Mouse (Mus musculus) CH12.LX (cell line): Measurements from ENCODE around the gene Snrnp200. TPM values are rescaled to one million over a fixed set of nuclear protein-coding genes. Genes with fewer than 3 reads are reported as not detected.
A peak's percentile ranks its signal among the peaks of the same experiment; 100 is the strongest.

ENCODE experiments used
- DNase-seq: peaks from one replicate; pipeline ENCODE4 v3.0.0-alpha.2; 2013; ENCODE audit errors: extremely low read depth
- H3K27ac ChIP-seq: 2 replicates; pipeline ENCODE4 v1.5.1; 2012; ENCODE audit warnings: low read depth, mild to moderate bottlenecking, control low read depth, moderate library complexity; ENCODE audit not compliant: insufficient read depth
- H3K27me3 ChIP-seq: replicated peaks from 2 replicates; pipeline ENCODE3; 2012; ENCODE audit warnings: inconsistent platforms
- H3K36me3 ChIP-seq, 2 experiments: replicated peaks in 1 of 2; 2 replicates each; pipeline versions ENCODE3 to v1.6.1; 2012; ENCODE audit warnings: inconsistent platforms in 1 of 2, low read length in 1 of 2, mild to moderate bottlenecking in 1 of 2, mixed read lengths in 1 of 2, moderate library complexity in 1 of 2; ENCODE audit not compliant: control insufficient read depth in 1 of 2, insufficient read depth in 1 of 2
- H3K4me1 ChIP-seq, 2 experiments: 2 replicates each; pipeline ENCODE4 v1.6.1; 2012; ENCODE audit warnings: inconsistent platforms in 1 of 2, moderate library complexity in 1 of 2; ENCODE audit not compliant: insufficient read depth in 2 of 2, control insufficient read depth in 1 of 2
- H3K4me2 ChIP-seq: 2 replicates; pipeline ENCODE4 v1.6.1; 2012; ENCODE audit warnings: low read depth, mild to moderate bottlenecking, control low read depth; ENCODE audit not compliant: poor library complexity, insufficient read depth, severe bottlenecking
- H3K4me3 ChIP-seq, 3 experiments: fragments of 150-350 bp in 1 of 3; sonication (generic) in 1 of 3; replicated peaks in 1 of 3; 2 replicates each; pipeline versions ENCODE3 to v1.5.1; 2011 to 2012; ENCODE audit warnings: low read depth in 2 of 3, low read length in 2 of 3, mild to moderate bottlenecking in 2 of 3, moderate library complexity in 2 of 3, control low read depth in 1 of 3, improper control_type of control experiment in 1 of 3, inconsistent platforms in 1 of 3, mixed read lengths in 1 of 3; ENCODE audit not compliant: poor library complexity in 1 of 3
- H3K79me2 ChIP-seq: replicated peaks from 2 replicates; pipeline ENCODE4 v1.6.1; 2012; ENCODE audit warnings: mild to moderate bottlenecking, moderate library complexity; ENCODE audit not compliant: control insufficient read depth, poor library complexity, insufficient read depth, severe bottlenecking; ENCODE audit errors: extremely low read depth
- H3K9ac ChIP-seq: 2 replicates; pipeline ENCODE4 v1.6.1; 2012; ENCODE audit warnings: low read depth, mild to moderate bottlenecking, control low read depth, moderate library complexity; ENCODE audit not compliant: insufficient read depth
- H3K9me3 ChIP-seq: replicated peaks from 2 replicates; pipeline ENCODE3; 2012; ENCODE audit warnings: low read length, inconsistent platforms, mixed read lengths
- BHLHE40 ChIP-seq: IDR thresholded peaks from 2 replicates; pipeline ENCODE4 v1.6.1; 2011; ENCODE audit warnings: mild to moderate bottlenecking, low read depth, low read length, improper control_type of control experiment
- CHD2 ChIP-seq: IDR thresholded peaks from 2 replicates; pipeline ENCODE4 v1.6.1; 2011; ENCODE audit warnings: low read length, improper control_type of control experiment
- E2F4 ChIP-seq: IDR thresholded peaks from 2 replicates; pipeline ENCODE4 v1.6.1; 2011; ENCODE audit warnings: low read depth, low read length, improper control_type of control experiment; ENCODE audit not compliant: insufficient replicate concordance
- HCFC1 ChIP-seq: IDR thresholded peaks from 2 replicates; pipeline ENCODE4 v1.6.1; 2012; ENCODE audit warnings: low read depth, mild to moderate bottlenecking, inconsistent platforms, low read length, improper control_type of control experiment
- KAT2A ChIP-seq: IDR thresholded peaks from 2 replicates; pipeline ENCODE4 v1.6.1; 2012; ENCODE audit warnings: low read length, improper control_type of control experiment, inconsistent platforms; ENCODE audit not compliant: insufficient replicate concordance
- MEF2A ChIP-seq: IDR thresholded peaks from 2 replicates; pipeline ENCODE4 v1.6.1; 2014; ENCODE audit warnings: low read depth, mild to moderate bottlenecking, inconsistent platforms, low read length, improper control_type of control experiment, borderline replicate concordance
- NRF1 ChIP-seq: IDR thresholded peaks from 2 replicates; pipeline ENCODE4 v1.6.1; 2014; ENCODE audit warnings: low read depth, mild to moderate bottlenecking, inconsistent platforms, low read length, improper control_type of control experiment, moderate library complexity
- PAX5 ChIP-seq: IDR thresholded peaks from 2 replicates; pipeline ENCODE4 v1.6.1; 2012; ENCODE audit warnings: low read length, inconsistent platforms, mixed read lengths
- RAD21 ChIP-seq: IDR thresholded peaks from 2 replicates; pipeline ENCODE4 v1.6.1; 2011; ENCODE audit warnings: low read depth, mild to moderate bottlenecking, low read length, improper control_type of control experiment, moderate library complexity
- SMC3 ChIP-seq: IDR thresholded peaks from 2 replicates; pipeline ENCODE4 v1.6.1; 2011; ENCODE audit warnings: low read depth, low read length, improper control_type of control experiment
- TBP ChIP-seq: conservative IDR thresholded peaks from 2 replicates; pipeline ENCODE4 v1.6.1; 2011; ENCODE audit warnings: low read depth, low read length, improper control_type of control experiment
- TCF12 ChIP-seq: IDR thresholded peaks from 2 replicates; pipeline ENCODE4 v1.6.1; 2014; ENCODE audit warnings: low read depth, mild to moderate bottlenecking, inconsistent platforms, low read length, improper control_type of control experiment
- USF1 ChIP-seq: IDR thresholded peaks from 2 replicates; pipeline ENCODE4 v1.6.1; 2014; ENCODE audit warnings: low read depth, mild to moderate bottlenecking, inconsistent platforms, low read length, improper control_type of control experiment
- USF2 ChIP-seq: conservative IDR thresholded peaks from 2 replicates; pipeline ENCODE4 v1.6.1; 2011; ENCODE audit warnings: low read depth, low read length, improper control_type of control experiment
- ZC3H11A ChIP-seq: IDR thresholded peaks from 2 replicates; pipeline ENCODE4 v1.6.1; 2012; ENCODE audit warnings: low read depth, mild to moderate bottlenecking, inconsistent platforms, low read length, improper control_type of control experiment
- ZMIZ1 ChIP-seq: IDR thresholded peaks from 2 replicates; pipeline ENCODE4 v1.6.1; 2012; ENCODE audit warnings: low read depth, mild to moderate bottlenecking, inconsistent platforms, low read length, improper control_type of control experiment
- ZNF384 ChIP-seq: IDR thresholded peaks from 2 replicates; pipeline ENCODE4 v1.6.1; 2012; ENCODE audit warnings: low read depth, low read length, improper control_type of control experiment, inconsistent platforms
- dilution Hi-C: fragments of 300-500 bp; cut with MboI; formaldehyde crosslinking; loops from 2 replicates; pipeline ENCODE4 v1.14.3; 2020; ENCODE audit warnings: low sequenced_read_pairs; ENCODE audit not compliant: extremely low pct_unique_long_range_greater_than_20kb, extremely low pct_ligation_motif_present
- in situ Hi-C: fragments of 300-500 bp; cut with MboI; formaldehyde crosslinking; loops from 3 replicates; pipeline ENCODE4 v1.14.3; 2019; ENCODE audit warnings: low sequenced_read_pairs, low pct_ligation_motif_present, low pct_unique_long_range_greater_than_20kb, mixed read lengths
- polyA plus RNA-seq: library from polyadenylated mRNA; unstranded; fragments of >175 nt; gene quantifications from 2 replicates; pipeline ENCODE4 v1.2.1, GENCODE M21; 2012; ENCODE audit warnings: low read depth; ENCODE audit not compliant: insufficient read length
- total RNA-seq, 2 experiments: library from RNA; depleted of rRNA; stranded (reverse); fragments of 300-350 nt in 1 of 2; fragments of >200 nt in 1 of 2; gene quantifications; 2 replicates each; pipeline ENCODE4 v1.2.3; 2012 to 2014

The Snrnp200 gene
- total and polyA plus RNA-seq, 3 experiments = 74.3 to 102 (median 90.3) TPM

DNA sequence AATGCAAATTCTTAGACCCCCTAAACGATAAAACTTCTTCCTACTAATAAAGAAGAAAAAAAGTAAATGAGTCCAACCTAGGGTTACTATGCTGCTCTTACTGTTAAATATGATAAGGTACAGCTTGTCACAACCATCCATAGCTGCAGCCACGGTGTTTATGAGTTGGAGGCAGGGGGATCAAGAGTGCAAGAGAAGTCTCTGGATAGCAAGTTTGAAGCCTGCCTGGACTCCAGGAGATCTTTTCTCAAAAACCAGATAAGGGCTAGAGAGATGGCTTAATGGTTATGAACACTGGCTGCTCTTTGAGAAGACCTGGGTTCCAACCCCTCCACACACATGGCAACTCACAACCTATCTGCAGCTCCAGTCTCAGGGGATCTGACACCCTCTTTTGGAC is 1.3 kb upstream of the Snrnp200 start:
- Histone ChIP-seq H3K36me3 (peaks cover 21 to 48% of the 10 kb centered on the region in 2 experiments), H3K4me1 (peaks cover 0 to 18% of the 10 kb centered on the region in 2 experiments; a peak in 2 of 4 replicates), H3K27me3 (no peaks in the 10 kb centered on the region), H3K4me2 (peak overlapping the region; percentile 55), H3K4me3 (peak overlapping the region in 2 of 3 experiments; percentile 75 to 85), H3K9me3 (no peaks in the 10 kb centered on the region), H3K27ac (no peak overlapping the region), H3K79me2 (peaks cover 18% of the 10 kb centered on the region), H3K9ac (peak overlapping the region; percentile 33)
- in situ Hi-C loops (no loop called here), dilution Hi-C loops (no loop called here)
- no peak for DNase-seq
- TF ChIP-seq RAD21 (no peak), ZNF384 (no peak), HCFC1 (no peak), USF2 (no peak), CHD2 (no peak), MEF2A (no peak), E2F4 (no peak), TBP (no peak), TCF12 (no peak), SMC3 (no peak), USF1 (no peak), NRF1 (no peak), KAT2A (no peak)

DNA sequence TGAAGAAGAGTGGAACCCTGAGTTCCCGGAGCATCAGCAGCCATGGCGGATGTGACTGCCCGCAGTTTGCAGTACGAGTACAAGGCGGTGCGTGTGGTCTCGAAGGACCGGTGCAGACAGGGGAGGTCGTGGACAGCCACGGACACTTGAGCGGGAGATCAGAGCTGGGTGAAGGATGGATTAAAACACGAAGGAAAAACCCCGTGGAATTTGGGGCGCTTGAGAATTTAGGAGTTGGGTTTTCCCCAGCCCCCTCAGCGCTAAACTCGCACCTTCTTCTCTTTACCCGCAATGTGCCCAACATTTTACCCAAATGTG is 225 bp downstream of the Snrnp200 start:
- Histone ChIP-seq H3K4me3 (peak overlapping the region; percentile 75 to 89 (median 85)), H3K36me3 (peaks cover 30 to 46% of the 10 kb centered on the region in 2 experiments), H3K9me3 (no peaks in the 10 kb centered on the region), H3K79me2 (peaks cover 18% of the 10 kb centered on the region), H3K4me1 (peaks cover 0 to 18% of the 10 kb centered on the region in 2 experiments; a peak in 2 of 4 replicates), H3K4me2 (peak overlapping the region; percentile 56; the same call in 1 of the 2 replicates), H3K27me3 (no peaks in the 10 kb centered on the region), H3K9ac (peak overlapping the region; percentile 73), H3K27ac (peak overlapping the region; percentile 54)
- TF ChIP-seq ZC3H11A = no peak
- TF ChIP-seq TCF12 = peak; percentile 23; the same call in 1 of the 2 replicates
- DNase-seq = no peak
- in situ Hi-C loops (no loop called here), dilution Hi-C loops (no loop called here)

DNA sequence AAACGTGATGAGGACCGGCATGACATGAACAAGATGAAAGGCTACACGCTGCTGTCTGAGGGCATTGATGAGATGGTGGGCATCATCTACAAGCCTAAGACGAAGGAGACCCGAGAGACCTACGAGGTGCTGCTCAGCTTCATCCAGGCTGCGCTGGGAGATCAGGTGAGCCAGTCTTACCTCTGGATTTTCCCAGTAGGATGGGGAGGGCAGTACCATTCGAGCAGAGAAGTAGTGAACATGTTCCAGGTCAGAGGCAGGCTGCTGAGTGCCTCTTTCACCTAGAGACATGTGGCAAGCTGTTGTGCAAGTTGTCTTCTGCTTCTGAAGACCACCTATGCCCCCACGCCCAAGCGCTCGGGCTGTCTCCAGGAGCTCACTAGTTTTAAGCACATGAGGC is 2.5 kb downstream of the Snrnp200 start:
- H3K36me3 ChIP-seq = peaks cover 43 to 58% of the 10 kb centered on the region in 2 experiments
- dilution Hi-C loops = no loop called here
- TF ChIP-seq ZMIZ1 (no peak), PAX5 (no peak), BHLHE40 (no peak), USF2 (no peak), ZC3H11A (no peak)

More for the DNA sequence above, 2.5 kb downstream of the Snrnp200 start:
- Histone ChIP-seq H3K27me3 (no peaks in the 10 kb centered on the region), H3K27ac (no peak overlapping the region), H3K4me2 (no peak overlapping the region), H3K79me2 (peaks cover 18% of the 10 kb centered on the region), H3K4me1 (peaks cover 0 to 18% of the 10 kb centered on the region in 2 experiments; a peak in 2 of 4 replicates), H3K9me3 (no peaks in the 10 kb centered on the region), H3K4me3 (no peak overlapping the region), H3K9ac (no peak overlapping the region)
- in situ Hi-C loops = no loop called here
- DNase-seq = no peak
